Mouse (Mus musculus) ES-E14 (cell line): ENCODE data around the gene Degs1. TPM values are rescaled to one million over a fixed set of nuclear protein-coding genes. Genes with fewer than 3 reads are reported as not detected.

Source experiments
- DNase-seq: peaks from one replicate; pipeline ENCODE4 v3.0.0-alpha.2; 2013; ENCODE audit warnings: low read depth, low spot score
- H3K27ac ChIP-seq: 2 replicates; pipeline ENCODE4 v1.5.1; 2012; ENCODE audit warnings: low read depth, mild to moderate bottlenecking, low read length, moderate library complexity, mixed read lengths; ENCODE audit not compliant: poor library complexity, insufficient read depth, severe bottlenecking
- H3K36me3 ChIP-seq: 2 replicates; pipeline ENCODE4 v1.6.1; 2012; ENCODE audit warnings: mild to moderate bottlenecking, low read length, moderate library complexity, mixed read lengths; ENCODE audit not compliant: control insufficient read depth, poor library complexity, insufficient read depth, severe bottlenecking
- H3K4me1 ChIP-seq, 2 experiments: fragments of 150-350 bp in 1 of 2; sonication (generic) in 1 of 2; 2 replicates each; pipeline ENCODE4 v1.6.1; 2012; ENCODE audit warnings: low read length in 2 of 2, mild to moderate bottlenecking in 1 of 2, mixed read lengths in 1 of 2; ENCODE audit not compliant: control insufficient read depth in 2 of 2, insufficient read depth in 2 of 2, poor library complexity in 1 of 2
- H3K4me3 ChIP-seq, 2 experiments: fragments of 150-350 bp in 1 of 2; sonication (generic) in 1 of 2; 2 replicates each; pipeline ENCODE4 v1.5.1; 2012; ENCODE audit warnings: low read length in 2 of 2, low read depth in 1 of 2, mild to moderate bottlenecking in 1 of 2, mixed read lengths in 1 of 2; ENCODE audit not compliant: insufficient read depth in 1 of 2, poor library complexity in 1 of 2, severe bottlenecking in 1 of 2
- H3K9ac ChIP-seq: 2 replicates; pipeline ENCODE4 v1.6.1; 2012; ENCODE audit warnings: low read depth, mild to moderate bottlenecking, low read length, mixed read lengths; ENCODE audit not compliant: poor library complexity, insufficient read depth, severe bottlenecking
- H3K9me3 ChIP-seq: fragments of 150-350 bp; sonication (generic); 2 replicates; pipeline ENCODE4 v1.6.1; 2012; ENCODE audit warnings: low read depth, mild to moderate bottlenecking, low read length; ENCODE audit not compliant: control insufficient read depth, insufficient read depth
- CHD2 ChIP-seq: IDR thresholded peaks from 2 replicates; pipeline ENCODE4 v1.6.1; 2014; ENCODE audit warnings: mild to moderate bottlenecking, low read depth, low read length, inconsistent platforms
- HCFC1 ChIP-seq: IDR thresholded peaks from 2 replicates; pipeline ENCODE4 v1.6.1; 2012; ENCODE audit warnings: low read length, inconsistent platforms, borderline replicate concordance; ENCODE audit not compliant: insufficient read depth
- MAFK ChIP-seq: IDR thresholded peaks from 2 replicates; pipeline ENCODE4 v1.6.1; 2014; ENCODE audit warnings: mild to moderate bottlenecking, low read depth, low read length, inconsistent platforms; ENCODE audit not compliant: insufficient read depth
- ZC3H11A ChIP-seq: IDR thresholded peaks from 2 replicates; pipeline ENCODE4 v1.6.1; 2012; ENCODE audit warnings: low read depth, mild to moderate bottlenecking, inconsistent platforms, low read length, borderline replicate concordance
- ZNF384 ChIP-seq: IDR thresholded peaks from 2 replicates; pipeline ENCODE4 v1.6.1; 2012; ENCODE audit warnings: low read depth, low read length, inconsistent platforms
- in situ Hi-C, 2 experiments: fragments of 600-800 bp; cut with MboI; formaldehyde crosslinking; loops; one replicate each; pipeline ENCODE4 v1.15.1; 2025; ENCODE audit warnings: low sequenced_read_pairs in 2 of 2, inconsistent platforms in 1 of 2; ENCODE audit not compliant: unreplicated experiment in 2 of 2
- total RNA-seq: library from RNA; depleted of rRNA; stranded (reverse); fragments of 300-350 nt; gene quantifications from 2 replicates; pipeline ENCODE4 v1.2.3, GENCODE M21; 2012

Gene Degs1
- total RNA-seq, 1 experiment = 126 TPM

DNA sequence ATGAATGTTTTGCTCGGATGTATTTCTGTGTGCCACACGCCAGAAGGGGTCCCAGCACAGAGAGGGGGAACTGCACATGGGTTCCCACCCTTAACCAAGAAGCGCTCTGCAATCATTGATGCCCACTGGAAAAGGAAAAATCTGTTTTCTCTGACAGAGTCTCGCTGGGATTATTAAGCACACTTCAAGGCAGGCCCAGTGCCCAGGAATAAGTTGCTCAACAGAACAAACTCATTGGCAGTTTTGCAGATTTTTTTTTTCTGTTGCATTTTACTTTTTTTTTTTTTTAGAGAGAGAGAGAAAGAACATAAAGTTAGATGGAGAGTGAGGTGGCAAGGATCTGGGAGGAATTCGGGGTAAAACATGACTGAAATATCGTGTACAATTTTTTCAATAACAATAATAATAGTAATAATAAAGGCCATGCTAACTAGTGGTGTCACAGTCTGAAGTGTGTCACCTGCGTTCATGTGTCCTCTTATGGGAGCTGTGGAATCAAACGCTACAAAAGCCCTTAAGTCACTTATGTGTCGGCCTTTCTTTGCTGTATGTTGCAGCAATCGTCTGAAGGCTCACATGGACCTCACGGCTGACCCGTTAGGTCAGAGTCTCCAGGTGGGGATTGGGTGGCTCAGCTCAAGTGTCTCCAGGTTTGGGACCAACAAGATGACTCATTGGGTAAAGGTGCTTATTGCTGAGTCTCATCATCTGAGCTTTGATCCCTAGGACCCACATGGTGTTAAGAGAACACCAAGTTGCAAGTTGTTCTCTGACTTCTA, 28.7 kb downstream of the Degs1 start:
- H3K27ac ChIP-seq = no peak overlapping the region
- TF ChIP-seq ZNF384 (no peak), HCFC1 (no peak), CHD2 (no peak), MAFK (no peak), ZC3H11A (no peak)
- H3K4me3 ChIP-seq = no peak overlapping the region
- no peaks in the 10 kb centered on the region for H3K4me1 ChIP-seq
- no peak overlapping the region for H3K9ac ChIP-seq
- in situ Hi-C loops = no loop called here
- no peak for DNase-seq
- H3K36me3 ChIP-seq = no peaks in the 10 kb centered on the region
- H3K9me3 ChIP-seq = no peaks in the 10 kb centered on the region

DNA sequence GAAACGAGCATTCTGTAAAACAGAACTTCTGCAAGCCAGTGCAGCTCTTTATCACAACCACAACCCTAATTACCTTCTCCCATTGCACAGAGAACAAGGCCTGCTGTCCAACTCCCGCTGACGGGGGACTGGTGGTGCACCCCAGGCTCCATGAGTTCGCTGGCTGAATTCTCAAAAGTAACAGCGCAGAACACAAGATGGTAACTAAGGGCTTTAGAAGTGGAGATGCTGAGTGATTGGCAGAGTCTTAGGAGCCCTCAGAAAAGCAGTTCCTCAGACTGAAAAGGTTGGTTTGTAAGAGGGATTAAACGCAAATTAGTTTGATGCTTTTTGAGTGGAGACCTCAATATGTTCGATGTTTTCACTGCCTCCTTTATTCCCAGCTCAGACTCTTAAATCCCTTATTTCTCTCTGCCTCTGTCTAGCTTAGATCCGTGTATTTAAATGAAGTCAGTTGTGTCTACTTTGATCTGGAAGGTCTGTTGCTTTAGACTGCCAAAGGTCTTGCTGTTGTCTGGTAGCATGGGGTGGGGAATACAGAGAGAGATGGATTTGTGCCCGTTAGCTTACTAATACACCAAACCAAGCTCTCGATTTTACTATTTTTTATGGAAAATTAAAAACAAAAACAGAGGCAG, 30.0 kb downstream of the Degs1 start:
- DNase-seq = no peak
- Histone ChIP-seq H3K4me1 (no peaks in the 10 kb centered on the region), H3K9ac (no peak overlapping the region), H3K9me3 (no peaks in the 10 kb centered on the region), H3K4me3 (no peak overlapping the region), H3K36me3 (no peaks in the 10 kb centered on the region), H3K27ac (no peak overlapping the region)
- in situ Hi-C loops = no loop called here
- no peak for TF ChIP-seq ZC3H11A
- no peak for TF ChIP-seq CHD2
- no peak for TF ChIP-seq MAFK
- TF ChIP-seq HCFC1 = no peak
- TF ChIP-seq ZNF384 = no peak

DNA sequence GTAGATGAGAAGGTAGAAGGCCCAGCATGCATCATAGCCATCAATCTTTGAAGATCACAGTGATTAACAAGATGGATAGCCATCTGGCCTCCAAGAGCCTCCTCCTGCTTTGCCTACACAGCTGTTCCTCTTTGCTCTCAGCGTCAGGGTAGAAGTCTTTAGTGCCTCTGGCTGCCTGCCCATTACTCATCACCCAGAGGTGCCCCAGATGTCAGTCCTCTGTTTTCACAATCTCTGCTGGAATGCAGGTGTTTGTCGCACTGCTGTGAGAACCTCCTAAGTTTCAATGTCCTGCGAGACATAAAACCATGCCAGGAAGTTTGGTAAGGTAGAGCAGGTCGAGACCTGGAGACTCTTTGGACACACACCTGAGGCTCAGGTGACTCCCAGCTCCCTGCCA, 31.9 kb downstream of the Degs1 start:
- no peak overlapping the region for H3K9ac ChIP-seq
- H3K36me3 ChIP-seq = no peaks in the 10 kb centered on the region
- H3K27ac ChIP-seq = no peak overlapping the region
- in situ Hi-C loops = no loop called here
- no peak overlapping the region for H3K4me3 ChIP-seq
- no peaks in the 10 kb centered on the region for H3K9me3 ChIP-seq
- DNase-seq = no peak
- no peaks in the 10 kb centered on the region for H3K4me1 ChIP-seq
- TF ChIP-seq CHD2 = no peak
- no peak for TF ChIP-seq MAFK
- TF ChIP-seq HCFC1 = no peak
- no peak for TF ChIP-seq ZNF384
- no peak for TF ChIP-seq ZC3H11A

DNA sequence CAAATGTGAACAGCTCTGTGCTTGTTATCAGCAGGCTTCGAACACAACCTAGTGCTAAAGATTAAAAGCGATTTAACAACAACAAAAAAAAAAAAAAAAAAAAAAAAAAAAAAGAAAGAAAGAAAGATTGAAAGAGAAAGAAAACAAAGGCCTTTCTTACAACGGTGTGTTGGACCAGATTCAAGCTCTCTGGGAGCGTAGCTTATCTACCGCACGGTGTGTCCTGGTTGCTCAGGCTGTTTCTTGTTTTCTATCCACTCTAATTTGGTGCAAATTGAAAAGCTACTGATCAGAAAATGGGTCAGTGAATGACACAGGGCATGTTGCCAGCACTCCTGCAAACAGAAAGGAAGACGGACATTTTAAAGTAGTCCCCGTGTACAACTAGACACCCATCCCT, 33.3 kb downstream of the Degs1 start:
- in situ Hi-C loops = no loop called here
- no peaks in the 10 kb centered on the region for H3K36me3 ChIP-seq
- TF ChIP-seq ZNF384 (no peak; the same call in 1 of the 2 replicates), ZC3H11A (no peak), CHD2 (no peak), HCFC1 (no peak), MAFK (no peak)
- H3K9ac ChIP-seq = no peak overlapping the region
- no peak for DNase-seq
- no peaks in the 10 kb centered on the region for H3K9me3 ChIP-seq
- peaks cover 0 to 3% of the 10 kb centered on the region in 2 experiments; a peak in 1 of 4 replicates for H3K4me1 ChIP-seq
- no peak overlapping the region for H3K27ac ChIP-seq
- no peak overlapping the region for H3K4me3 ChIP-seq

DNA sequence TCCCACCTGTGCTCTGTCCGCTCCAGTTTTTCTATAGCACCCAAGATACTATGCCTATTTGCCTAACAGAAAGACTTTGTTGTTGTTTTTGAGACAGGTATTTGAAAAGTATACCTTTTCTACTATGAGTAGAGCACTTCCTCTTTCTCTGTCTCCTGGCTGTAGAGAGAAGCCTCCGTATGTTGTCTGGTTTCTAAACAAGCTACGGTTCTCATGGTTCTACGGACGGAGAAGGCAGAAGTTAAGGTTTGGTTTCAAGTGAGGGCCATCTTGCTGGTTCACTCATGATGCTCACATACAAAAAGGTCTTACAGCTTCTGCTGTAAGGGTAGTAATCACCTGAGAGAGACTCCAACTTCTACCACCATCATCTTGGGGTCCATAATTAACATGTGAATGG, 37.6 kb downstream of the Degs1 start:
- in situ Hi-C loops = no loop called here
- TF ChIP-seq ZC3H11A = no peak
- TF ChIP-seq MAFK = no peak
- no peak for TF ChIP-seq ZNF384
- TF ChIP-seq HCFC1 = no peak
- TF ChIP-seq CHD2 = no peak
- Histone ChIP-seq H3K9me3 (no peaks in the 10 kb centered on the region), H3K36me3 (no peaks in the 10 kb centered on the region), H3K4me3 (no peak overlapping the region), H3K27ac (no peak overlapping the region), H3K9ac (no peak overlapping the region), H3K4me1 (peaks cover 0 to 3% of the 10 kb centered on the region in 2 experiments; a peak in 1 of 4 replicates)
- no peak for DNase-seq
